8 mouse cellular contexts compared by ENCODE assay signal in genomic region chr5:113492417-113493035, GRCm38 (mm10). TPM values are rescaled to one million over a fixed set of nuclear protein-coding genes. Genes with fewer than 3 reads are reported as not detected.
DNase-seq lines count a peak whose midpoint lies in the region; ATAC-seq and TF ChIP-seq lines count a peak whose summit lies in the region.

No protein-coding gene starts in this region.

- H3K27me3 ChIP-seq in forebrain, embryonic 11.5 days (ENCODE audit: control insufficient read depth, insufficient read depth, low read length) = peaks cover 3% of the 10 kb centered on the region
- peaks cover 39% of the 10 kb centered on the region for H3K27me3 ChIP-seq in liver, embryonic 11.5 days (replicated peaks; ENCODE audit: control insufficient read depth, insufficient read depth, low read length)

- WGBS in forebrain, embryonic 11.5 days = 9% methylated on average over 7 of the region's 7 CpGs
- WGBS in liver, embryonic 11.5 days = 32% methylated on average over 7 of the region's 7 CpGs

- no peaks in the 10 kb centered on the region for H3K9me3 ChIP-seq in ES-E14 (ENCODE audit: control insufficient read depth, insufficient read depth, low read depth, low read length)
- H3K9me3 ChIP-seq in forebrain, embryonic 11.5 days (ENCODE audit: control insufficient read depth, low read length) = no peaks in the 10 kb centered on the region
- H3K9me3 ChIP-seq in liver, embryonic 11.5 days (ENCODE audit: control insufficient read depth, low read length) = no peaks in the 10 kb centered on the region

- peaks cover 0 to 6% of the 10 kb centered on the region in 2 experiments; a peak in 1 of 4 replicates for H3K4me1 ChIP-seq in ES-E14 (ENCODE audit: control insufficient read depth in 2 of 2, insufficient read depth in 2 of 2, low read length in 2 of 2, poor library complexity in 1 of 2)
- peaks cover 8% of the 10 kb centered on the region; the same call in 1 of the 2 replicates for H3K4me1 ChIP-seq in forebrain, embryonic 11.5 days (replicated peaks; ENCODE audit: control insufficient read depth, insufficient read depth, low read length)
- H3K4me1 ChIP-seq in liver, embryonic 11.5 days (replicated peaks; ENCODE audit: control insufficient read depth, insufficient read depth, low read length) = no peaks in the 10 kb centered on the region; the same call in 1 of the 2 replicates

- ATAC-seq in forebrain, embryonic 11.5 days (replicated peaks; ENCODE audit: low FRiP score) = peak; percentile 56; the same call in 1 of the 2 replicates
- ATAC-seq in liver, embryonic 11.5 days (replicated peaks; ENCODE audit: low FRiP score) = no peak

- H3K9ac ChIP-seq in ES-E14 (ENCODE audit: insufficient read depth, low read depth, low read length, poor library complexity, severe bottlenecking) = no peak overlapping the region
- H3K9ac ChIP-seq in forebrain, embryonic 11.5 days (ENCODE audit: low read length) = no peak overlapping the region
- no peak overlapping the region for H3K9ac ChIP-seq in liver, embryonic 11.5 days (ENCODE audit: low read depth, low read length)

- H3K4me2 ChIP-seq in forebrain, embryonic 11.5 days (ENCODE audit: low read depth, low read length, severe bottlenecking) = peak overlapping the region; percentile 32; the same call in 1 of the 2 replicates
- no peak overlapping the region for H3K4me2 ChIP-seq in liver, embryonic 11.5 days

- in situ Hi-C loops in ES-E14 (cut with MboI; ENCODE audit: low sequenced_read_pairs in 2 of 2, unreplicated experiment in 2 of 2) = no loop called here

- intact Hi-C loops in left cerebral cortex, postnatal 25 days (cut with DNase I) = loop anchor here (2.0 to 5.0 kb wide), 4 partner anchors 80 to 120 kb away; no protein-coding TSS in a partner anchor

- no peak overlapping the region for H3K4me3 ChIP-seq in ES-E14 (ENCODE audit: insufficient read depth in 1 of 2, low read depth in 1 of 2, low read length in 2 of 2, poor library complexity in 1 of 2, severe bottlenecking in 1 of 2)
- no peak overlapping the region for H3K4me3 ChIP-seq in forebrain, embryonic 11.5 days (ENCODE audit: low read depth, low read length)
- H3K4me3 ChIP-seq in liver, embryonic 11.5 days (ENCODE audit: low read depth, low read length) = no peak overlapping the region

- peak; percentile 55 for DNase-seq in adrenal gland, postnatal 14 days
- DNase-seq in adrenal gland, adult 2 months = no peak
- peak; percentile 40 for DNase-seq in ES-E14 (ENCODE audit: low read depth, low spot score)
- peak; percentile 62 for DNase-seq in forebrain, embryonic 11.5 days (ENCODE audit: low spot score)
- peak; percentile 45 to 53 for DNase-seq in left cerebral cortex, postnatal 25 days (ENCODE audit: low spot score in 2 of 2)
- DNase-seq in right cerebral cortex, adult 18-20 months = peak; percentile 58
- DNase-seq in heart, adult 8-10 months (ENCODE audit: low spot score) = no peak
- DNase-seq in liver, embryonic 11.5 days (ENCODE audit: low spot score) = no peak

- no peaks in the 10 kb centered on the region for H3K36me3 ChIP-seq in ES-E14 (ENCODE audit: control insufficient read depth, insufficient read depth, low read length, poor library complexity, severe bottlenecking)
- H3K36me3 ChIP-seq in forebrain, embryonic 11.5 days (ENCODE audit: control insufficient read depth, insufficient read depth, low read length) = no peaks in the 10 kb centered on the region
- H3K36me3 ChIP-seq in liver, embryonic 11.5 days (ENCODE audit: control insufficient read depth, insufficient read depth, low read length) = no peaks in the 10 kb centered on the region

- no peak overlapping the region for H3K27ac ChIP-seq in ES-E14 (ENCODE audit: insufficient read depth, low read depth, low read length, poor library complexity, severe bottlenecking)
- no peak overlapping the region for H3K27ac ChIP-seq in forebrain, embryonic 11.5 days (ENCODE audit: low read depth, low read length)
- H3K27ac ChIP-seq in liver, embryonic 11.5 days (ENCODE audit: low read depth, low read length) = no peak overlapping the region

TF ChIP-seq in ES-E14, 5 proteins besides CTCF, POLR2A, EP300 and RAD21:
- no peak for TF ChIP-seq HCFC1 (IDR thresholded peaks at IDR 0.05; ENCODE audit: borderline replicate concordance, insufficient read depth, low read length)
- no peak for TF ChIP-seq MAFK (IDR thresholded peaks at IDR 0.05; ENCODE audit: insufficient read depth, low read depth, low read length)
- TF ChIP-seq CHD2 (IDR thresholded peaks at IDR 0.05; ENCODE audit: low read depth, low read length) = no peak
- no peak for TF ChIP-seq ZNF384 (IDR thresholded peaks at IDR 0.05; ENCODE audit: low read depth, low read length)
- no peak for TF ChIP-seq ZC3H11A (IDR thresholded peaks at IDR 0.05; ENCODE audit: borderline replicate concordance, low read depth, low read length)

RNA-seq across cellular contexts. Expression of gene Wscd2, which starts 2.4 kb away (rescaled TPM):
- total RNA-seq in adrenal gland, postnatal 14 days (2021) = 5.1 and 6.5 TPM in 2 replicates
- total RNA-seq in adrenal gland, adult 2 months (2021) = 1 to 10 TPM; 3.7 to 5.5 TPM
- polyA plus RNA-seq in adrenal gland, adult 2 months (2012; rRNA removed) = 5.6 and 5.9 TPM in 2 replicates
- 2.6 and 3.4 TPM in 2 replicates for total RNA-seq in ES-E14 (2012; rRNA removed)
- 6.7 and 7.6 TPM in 2 replicates for polyA plus RNA-seq in forebrain, embryonic 11.5 days (2014; fragmentation: Nextera tagmentation; extraction: Ambion mirVana)
- 10 to 100 TPM; 56.0 to 67.5 TPM for total RNA-seq in left cerebral cortex, postnatal 25 days (2021)
- under 1 TPM in 3 of 4 experiments, not detected in 1; 0.11 to 0.23 (median 0.16) TPM for total RNA-seq in heart, adult 8-10 months (2022)
- polyA plus RNA-seq in liver, embryonic 11.5 days (2014; fragmentation: Nextera tagmentation; extraction: Ambion mirVana) = 0.29 and 0.45 TPM in 2 replicates

Comparison
In these comparisons a context has a peak if more than half of its experiments do, and no peak if none do; other contexts are left out.
1. DNase-seq: peak in adrenal gland, postnatal 14 days (single experiment), ES-E14 (single experiment), forebrain, embryonic 11.5 days (single experiment), left cerebral cortex, postnatal 25 days (2 of 2) and right cerebral cortex, adult 18-20 months (single experiment); none in adrenal gland, adult 2 months (single experiment), heart, adult 8-10 months (single experiment) and liver, embryonic 11.5 days (single experiment).